Mouse (Mus musculus) megakaryocyte, embryonic 14.5 days (primary cell): ENCODE measurements around the gene Gm3839.

ENCODE experiments used
- FLI1 ChIP-seq: IDR thresholded peaks from 2 replicates; pipeline ENCODE4 v1.6.1; 2012; ENCODE audit warnings: low read length, inconsistent platforms, mixed read lengths
- GATA1 ChIP-seq: IDR thresholded peaks from 3 replicates; pipeline ENCODE4 v1.6.1; 2012; ENCODE audit warnings: mixed read lengths, low read length, inconsistent platforms, borderline replicate concordance

DNA sequence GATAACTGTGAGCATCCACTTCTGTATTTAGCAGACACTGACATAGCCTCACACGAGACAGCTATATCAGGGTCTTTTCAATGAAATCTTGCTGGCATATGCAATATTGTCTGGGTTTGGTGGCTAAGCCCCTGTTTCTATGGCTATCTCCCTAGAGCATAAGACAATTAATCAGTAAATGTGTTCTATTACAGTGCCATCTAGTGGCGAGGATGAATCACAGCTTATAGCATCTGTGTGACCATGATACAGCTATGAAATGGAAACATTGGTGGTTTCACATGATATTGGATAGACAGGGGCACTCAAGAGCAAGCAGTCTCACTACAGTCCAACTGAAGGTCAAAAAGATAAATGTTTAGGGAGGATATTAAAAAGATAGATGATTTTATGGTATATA lies 26.5 kb downstream of the Gm3839 start:
- TF ChIP-seq GATA1 (no peak), FLI1 (no peak)
